Mouse (Mus musculus): ENCODE results near the gene Fzd9. TPM values are rescaled to one million over a fixed set of nuclear protein-coding genes. Genes with fewer than 3 reads are reported as not detected.

Gene Fzd9
- polyA plus RNA-seq, 1 experiment: 0.58 TPM

DNA sequence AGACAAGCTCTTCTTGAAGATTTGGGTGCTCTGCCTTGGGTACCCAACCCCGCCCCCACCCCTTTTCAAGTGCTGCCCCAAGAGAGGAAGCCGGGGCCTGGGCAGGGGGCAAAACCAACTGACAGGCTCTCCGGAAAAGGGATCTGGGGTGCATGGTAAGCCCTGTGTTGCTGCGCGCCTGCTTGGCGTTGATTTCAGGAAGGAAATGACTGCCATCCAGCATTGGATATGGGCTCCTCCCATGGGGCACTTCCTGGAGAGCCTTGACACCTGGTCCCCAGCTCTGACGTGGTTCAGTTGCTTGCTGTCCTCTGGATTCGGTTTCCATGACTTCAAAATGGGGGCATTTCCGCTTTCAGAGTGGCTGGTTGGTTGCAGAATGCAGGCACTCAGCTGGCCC lies 13.5 kb upstream of the Fzd9 start:
- no peaks in the 10 kb centered on the region for H3K36me3 ChIP-seq (ENCODE audit: control insufficient read depth, insufficient read depth, low read length)
- H3K4me1 ChIP-seq (replicated peaks; ENCODE audit: control insufficient read depth, insufficient read depth, low read length): peaks cover 16% of the 10 kb centered on the region
- no peaks in the 10 kb centered on the region for H3K27me3 ChIP-seq (ENCODE audit: control insufficient read depth, insufficient read depth, low read length)
- TF ChIP-seq POLR2A (IDR thresholded peaks at IDR 0.05; ENCODE audit: control insufficient read depth, extremely low read depth, insufficient read depth, low read length, poor library complexity) (no peak), CTCF (IDR thresholded peaks at IDR 0.05; ENCODE audit: borderline replicate concordance, control insufficient read depth, extremely low read depth, insufficient read depth, low read length, poor library complexity) (no peak)
- peak; percentile 30 for DNase-seq
- peak overlapping the region; percentile 25; the same call in 1 of the 2 replicates for H3K27ac ChIP-seq (ENCODE audit: control insufficient read depth, insufficient read depth, low read length)
- 7% methylated on average over 9 of the region's 9 CpGs for WGBS
- peak overlapping the region; percentile 25 for H3K4me3 ChIP-seq (ENCODE audit: control insufficient read depth, insufficient read depth, low read length)

DNA sequence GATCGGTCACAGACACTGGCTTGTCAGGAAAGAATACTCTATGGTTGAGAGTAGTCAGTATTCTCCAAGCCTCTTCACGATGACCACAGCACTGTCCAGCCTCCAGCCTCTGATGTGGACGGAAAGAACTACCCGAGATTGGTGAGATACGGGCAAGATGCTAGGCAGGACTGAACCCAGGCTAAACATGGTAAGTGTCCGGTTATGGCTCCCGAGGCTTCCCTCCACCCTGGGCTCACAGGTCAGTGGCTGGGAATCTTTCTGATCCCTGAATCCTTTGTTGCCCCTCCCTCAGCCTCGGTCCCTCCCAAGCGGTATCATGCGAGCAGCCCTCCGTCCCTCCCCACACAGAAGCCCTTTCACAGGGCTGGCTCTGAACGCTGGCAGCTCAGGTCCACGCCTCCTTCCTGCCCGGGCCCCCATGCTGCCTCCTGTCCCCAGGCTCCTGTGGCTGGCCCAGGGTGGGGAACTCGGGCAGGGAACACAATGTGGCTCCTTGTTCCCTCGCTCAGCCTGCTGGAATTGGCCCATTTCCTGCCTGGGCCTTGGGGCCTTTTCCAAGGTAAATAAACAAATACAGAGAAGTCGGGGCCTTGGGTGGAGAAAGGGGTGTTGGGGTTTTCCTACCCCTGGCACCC lies 13.0 kb upstream of the Fzd9 start:
- Histone ChIP-seq H3K4me1 (replicated peaks; ENCODE audit: control insufficient read depth, insufficient read depth, low read length) (peaks cover 16% of the 10 kb centered on the region), H3K27ac (ENCODE audit: control insufficient read depth, insufficient read depth, low read length) (peak overlapping the region; percentile 25; the same call in 1 of the 2 replicates)
- 14% methylated on average over 17 of the region's 17 CpGs for WGBS

DNA sequence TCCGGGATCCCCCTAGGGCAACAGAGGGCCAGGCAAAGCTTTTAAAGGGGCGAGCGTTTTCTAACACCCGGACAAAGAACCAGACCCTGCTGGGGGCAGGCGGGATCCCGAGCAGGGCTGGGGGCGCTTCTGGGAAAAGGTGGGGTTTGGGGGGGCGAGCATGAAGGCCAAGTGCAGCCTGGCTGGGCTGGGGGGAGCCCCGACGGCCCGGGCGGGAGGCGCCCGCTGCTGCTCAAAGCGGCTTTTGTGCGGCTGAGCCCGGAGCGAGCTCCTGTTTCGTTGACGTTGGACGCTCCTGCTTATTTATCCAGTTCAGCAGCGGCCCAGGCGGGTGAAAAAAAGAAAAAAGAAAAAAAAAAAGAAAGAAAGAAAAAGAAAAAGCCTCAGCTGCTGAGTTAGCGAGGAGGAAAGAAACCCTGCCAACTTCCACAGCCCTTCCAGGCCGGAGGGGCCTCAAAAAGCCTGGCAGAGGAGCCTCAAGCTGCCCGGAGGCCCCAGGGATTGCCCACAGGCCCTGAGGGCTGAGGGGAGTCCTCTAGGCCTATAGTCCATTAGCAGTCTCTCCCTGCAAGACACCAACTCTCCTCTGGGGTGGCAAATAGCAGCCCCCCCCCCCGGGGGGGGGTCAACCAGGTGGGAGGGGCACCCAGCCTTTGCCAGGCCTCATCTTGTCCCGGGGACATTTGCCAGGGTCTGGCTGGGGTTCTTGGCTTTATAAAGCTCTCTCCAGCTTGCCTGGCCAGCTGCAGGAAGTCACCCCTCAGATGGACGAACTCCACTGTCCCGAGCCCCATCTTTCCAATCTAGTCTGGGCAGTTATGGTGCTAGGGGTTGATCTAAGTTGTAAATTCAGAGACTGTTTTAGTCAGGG lies 7.5 kb upstream of the Fzd9 start:
- no peak for TF ChIP-seq CTCF (IDR thresholded peaks at IDR 0.05; ENCODE audit: borderline replicate concordance, control insufficient read depth, extremely low read depth, insufficient read depth, low read length, poor library complexity)
- no peak for TF ChIP-seq POLR2A (IDR thresholded peaks at IDR 0.05; ENCODE audit: control insufficient read depth, extremely low read depth, insufficient read depth, low read length, poor library complexity)
- Histone ChIP-seq H3K36me3 (ENCODE audit: control insufficient read depth, insufficient read depth, low read length) (no peaks in the 10 kb centered on the region), H3K27ac (ENCODE audit: control insufficient read depth, insufficient read depth, low read length) (no peak overlapping the region), H3K27me3 (ENCODE audit: control insufficient read depth, insufficient read depth, low read length) (no peaks in the 10 kb centered on the region), H3K4me1 (replicated peaks; ENCODE audit: control insufficient read depth, insufficient read depth, low read length) (no peaks in the 10 kb centered on the region; the same call in 1 of the 2 replicates), H3K4me3 (ENCODE audit: control insufficient read depth, insufficient read depth, low read length) (no peak overlapping the region)
- no peak for DNase-seq
- WGBS: 91% methylated on average over 30 of the region's 30 CpGs

More for the DNA sequence above, 13.0 kb upstream of the Fzd9 start:
- TF ChIP-seq POLR2A (IDR thresholded peaks at IDR 0.05; ENCODE audit: control insufficient read depth, extremely low read depth, insufficient read depth, low read length, poor library complexity) (0 out of 2 replicates have a peak, but pooled peaks have one; percentile 29), CTCF (IDR thresholded peaks at IDR 0.05; ENCODE audit: borderline replicate concordance, control insufficient read depth, extremely low read depth, insufficient read depth, low read length, poor library complexity) (peak; percentile 22; the same call in 1 of the 2 replicates)
- H3K36me3 ChIP-seq (ENCODE audit: control insufficient read depth, insufficient read depth, low read length): no peaks in the 10 kb centered on the region
- H3K4me3 ChIP-seq (ENCODE audit: control insufficient read depth, insufficient read depth, low read length): peak overlapping the region; percentile 25
- DNase-seq: peak; percentile 37
- H3K27me3 ChIP-seq (ENCODE audit: control insufficient read depth, insufficient read depth, low read length): no peaks in the 10 kb centered on the region

GRCm38 (mm10) chr5:135257559-135257958 lies 6.5 kb upstream of the Fzd9 start:
- H3K27me3 ChIP-seq (ENCODE audit: control insufficient read depth, insufficient read depth, low read length): no peaks in the 10 kb centered on the region
- H3K36me3 ChIP-seq (ENCODE audit: control insufficient read depth, insufficient read depth, low read length): no peaks in the 10 kb centered on the region
- TF ChIP-seq CTCF (IDR thresholded peaks at IDR 0.05; ENCODE audit: borderline replicate concordance, control insufficient read depth, extremely low read depth, insufficient read depth, low read length, poor library complexity): no peak
- TF ChIP-seq POLR2A (IDR thresholded peaks at IDR 0.05; ENCODE audit: control insufficient read depth, extremely low read depth, insufficient read depth, low read length, poor library complexity): no peak
- DNase-seq: no peak
- H3K27ac ChIP-seq (ENCODE audit: control insufficient read depth, insufficient read depth, low read length): no peak overlapping the region
- no peak overlapping the region for H3K4me3 ChIP-seq (ENCODE audit: control insufficient read depth, insufficient read depth, low read length)
- 93% methylated on average over 12 of the region's 12 CpGs for WGBS
- H3K4me1 ChIP-seq (replicated peaks; ENCODE audit: control insufficient read depth, insufficient read depth, low read length): no peaks in the 10 kb centered on the region

DNA sequence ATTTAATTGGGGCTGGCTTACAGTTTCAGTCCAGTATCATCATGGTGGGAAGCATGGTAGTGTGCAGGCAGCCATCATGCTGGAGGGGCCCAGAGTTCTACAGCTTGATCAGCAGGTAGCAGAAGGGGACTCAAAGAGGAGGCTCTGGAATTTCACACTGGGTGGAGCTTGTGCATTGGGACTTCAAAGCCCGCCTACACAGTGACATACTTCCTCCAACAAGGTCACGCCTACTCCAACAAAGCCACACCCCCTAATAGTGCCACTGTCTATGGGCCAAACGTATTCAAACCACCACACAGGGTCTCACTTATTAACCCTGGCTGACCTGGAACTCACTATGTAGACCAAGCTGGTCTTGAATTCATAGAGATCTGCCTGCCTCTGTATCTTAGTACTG lies 5.1 kb upstream of the Fzd9 start:
- DNase-seq: no peak
- no peaks in the 10 kb centered on the region; the same call in 1 of the 2 replicates for H3K27me3 ChIP-seq (ENCODE audit: control insufficient read depth, insufficient read depth, low read length)
- no peak overlapping the region for H3K27ac ChIP-seq (ENCODE audit: control insufficient read depth, insufficient read depth, low read length)
- TF ChIP-seq CTCF (IDR thresholded peaks at IDR 0.05; ENCODE audit: borderline replicate concordance, control insufficient read depth, extremely low read depth, insufficient read depth, low read length, poor library complexity) (no peak), POLR2A (IDR thresholded peaks at IDR 0.05; ENCODE audit: control insufficient read depth, extremely low read depth, insufficient read depth, low read length, poor library complexity) (no peak)
- H3K36me3 ChIP-seq (ENCODE audit: control insufficient read depth, insufficient read depth, low read length): no peaks in the 10 kb centered on the region
- 95% methylated on average over 3 of the region's 3 CpGs for WGBS
- H3K4me3 ChIP-seq (ENCODE audit: control insufficient read depth, insufficient read depth, low read length): no peak overlapping the region
- peaks cover 2% of the 10 kb centered on the region for H3K4me1 ChIP-seq (replicated peaks; ENCODE audit: control insufficient read depth, insufficient read depth, low read length)

- TF ChIP-seq CTCF (IDR thresholded peaks at IDR 0.05; ENCODE audit: borderline replicate concordance, control insufficient read depth, extremely low read depth, insufficient read depth, low read length, poor library complexity) (no peak), POLR2A (IDR thresholded peaks at IDR 0.05; ENCODE audit: control insufficient read depth, extremely low read depth, insufficient read depth, low read length, poor library complexity) (no peak)
- peaks cover 15% of the 10 kb centered on the region for H3K4me1 ChIP-seq (replicated peaks; ENCODE audit: control insufficient read depth, insufficient read depth, low read length)
- H3K27me3 ChIP-seq (ENCODE audit: control insufficient read depth, insufficient read depth, low read length): peaks cover 7% of the 10 kb centered on the region; the same call in 1 of the 2 replicates
- no peak for DNase-seq
- H3K27ac ChIP-seq (ENCODE audit: control insufficient read depth, insufficient read depth, low read length): no peak overlapping the region
- H3K36me3 ChIP-seq (ENCODE audit: control insufficient read depth, insufficient read depth, low read length): no peaks in the 10 kb centered on the region
- H3K4me3 ChIP-seq (ENCODE audit: control insufficient read depth, insufficient read depth, low read length): no peak overlapping the region
- WGBS: 68% methylated on average over 12 of the region's 12 CpGs
Observed at GRCm38 (mm10) chr5:135253741-135254401, 2.8 kb upstream of the Fzd9 start.
